Mouse (Mus musculus) midbrain, postnatal 0 days (tissue): ENCODE results near the gene Pllp. TPM values are rescaled to one million over a fixed set of nuclear protein-coding genes. Genes with fewer than 3 reads are reported as not detected.

ENCODE experiments used
- ATAC-seq: fragments of 200-750 bp; cut with Nextera tagmentation; 2 replicates; pipeline ENCODE4 v1.8.0; 2017; ENCODE audit warnings: moderate number of reproducible peaks, mild to moderate bottlenecking, moderate TSS enrichment, moderate library complexity; ENCODE audit not compliant: low FRiP score
- DNase-seq: peaks from one replicate; pipeline ENCODE4 v3.0.0-alpha.2; 2015; ENCODE audit warnings: low spot score
- H3K27ac ChIP-seq: fragments of 300-500 bp; sonication (generic); 2 replicates; pipeline ENCODE4 v1.5.1; 2014; ENCODE audit warnings: low read depth, mild to moderate bottlenecking, low read length, mixed read lengths
- H3K27me3 ChIP-seq: fragments of 300-500 bp; sonication (generic); 2 replicates; pipeline ENCODE4 v1.6.1; 2014; ENCODE audit warnings: low read length, control low read depth, mixed read lengths; ENCODE audit not compliant: insufficient read depth
- H3K36me3 ChIP-seq: fragments of 300-500 bp; sonication (generic); 2 replicates; pipeline ENCODE4 v1.6.1; 2014; ENCODE audit warnings: low read length, control low read depth, mixed read lengths; ENCODE audit not compliant: insufficient read depth
- H3K4me1 ChIP-seq: fragments of 300-500 bp; sonication (generic); 2 replicates; pipeline ENCODE4 v1.6.1; 2014; ENCODE audit warnings: mild to moderate bottlenecking, control low read depth, antibody characterized with exemption, low read length, mixed read lengths; ENCODE audit not compliant: insufficient read depth
- H3K4me2 ChIP-seq: fragments of 300-500 bp; sonication (generic); 2 replicates; pipeline ENCODE4 v1.6.1; 2014; ENCODE audit warnings: low read depth, mild to moderate bottlenecking, low read length, mixed read lengths; ENCODE audit not compliant: poor library complexity, severe bottlenecking
- H3K4me3 ChIP-seq: fragments of 300-500 bp; sonication (generic); 2 replicates; pipeline ENCODE4 v1.5.1; 2014; ENCODE audit warnings: low read depth, mild to moderate bottlenecking, low read length, moderate library complexity
- H3K9ac ChIP-seq: fragments of 300-500 bp; sonication (generic); replicated peaks from 2 replicates; pipeline ENCODE4 v1.6.1; 2014; ENCODE audit warnings: mild to moderate bottlenecking, low read length, moderate library complexity, mixed read lengths; ENCODE audit not compliant: poor library complexity, severe bottlenecking
- H3K9me3 ChIP-seq: fragments of 300-500 bp; sonication (generic); 2 replicates; pipeline ENCODE4 v1.6.1; 2016; ENCODE audit warnings: low read length, control low read depth
- CTCF ChIP-seq: IDR thresholded peaks from 2 replicates; pipeline ENCODE4 v1.5.1; 2016; ENCODE audit warnings: antibody characterized with exemption, mild to moderate bottlenecking
- WGBS: fragments of 180-500 bp; shearing (Covaris S2); extraction: QIAGEN DNeasy Blood & Tissue Kit; methylation state at CpG from one replicate; pipeline ENCODE4 v1.1.7; 2014; 5-methylcytosine and 5-hydroxymethylcytosine counted together
- polyA plus RNA-seq: library from polyadenylated mRNA; unstranded; fragments of >200 nt; fragmentation: Nextera tagmentation; extraction: Ambion mirVana; gene quantifications from 2 replicates; pipeline ENCODE4 v1.2.1, GENCODE M21; 2015
- total RNA-seq: library from RNA; depleted of rRNA; stranded (reverse); fragments of >200 nt; gene quantifications from 2 replicates; pipeline ENCODE4 v1.2.3, GENCODE M21; 2014

Gene Pllp
- total and polyA plus RNA-seq, 2 experiments from 2014 or later: 8.6 to 9.8 TPM

GRCm38 (mm10) chr8:94705581-94706245, 9.6 kb upstream of the Pllp start:
- H3K4me1 ChIP-seq: 0 out of 2 replicates have a peak, but pooled peaks cover 2% of the 10 kb centered on the region
- H3K9me3 ChIP-seq: no peaks in the 10 kb centered on the region
- no peak overlapping the region for H3K9ac ChIP-seq
- H3K36me3 ChIP-seq: no peaks in the 10 kb centered on the region
- H3K4me3 ChIP-seq: no peak overlapping the region
- H3K27me3 ChIP-seq: no peaks in the 10 kb centered on the region
- H3K27ac ChIP-seq: no peak overlapping the region
- DNase-seq (no peak), ATAC-seq (no peak)
- 78% methylated on average over 10 of the region's 10 CpGs for WGBS
- no peak overlapping the region for H3K4me2 ChIP-seq
- TF ChIP-seq CTCF: no peak

GRCm38 (mm10) chr8:94704669-94704984, 8.5 kb upstream of the Pllp start:
- Histone ChIP-seq H3K9ac (peak overlapping the region; percentile 54), H3K4me2 (peak overlapping the region; percentile 48), H3K27me3 (no peaks in the 10 kb centered on the region), H3K9me3 (no peaks in the 10 kb centered on the region), H3K4me1 (0 out of 2 replicates have a peak, but pooled peaks cover 2% of the 10 kb centered on the region), H3K27ac (peak overlapping the region; percentile 76), H3K36me3 (no peaks in the 10 kb centered on the region), H3K4me3 (peak overlapping the region; percentile 44)
- WGBS: 8% methylated on average over 9 of the region's 9 CpGs
- ATAC-seq (no peak), DNase-seq (no peak)
- TF ChIP-seq CTCF: no peak

DNA sequence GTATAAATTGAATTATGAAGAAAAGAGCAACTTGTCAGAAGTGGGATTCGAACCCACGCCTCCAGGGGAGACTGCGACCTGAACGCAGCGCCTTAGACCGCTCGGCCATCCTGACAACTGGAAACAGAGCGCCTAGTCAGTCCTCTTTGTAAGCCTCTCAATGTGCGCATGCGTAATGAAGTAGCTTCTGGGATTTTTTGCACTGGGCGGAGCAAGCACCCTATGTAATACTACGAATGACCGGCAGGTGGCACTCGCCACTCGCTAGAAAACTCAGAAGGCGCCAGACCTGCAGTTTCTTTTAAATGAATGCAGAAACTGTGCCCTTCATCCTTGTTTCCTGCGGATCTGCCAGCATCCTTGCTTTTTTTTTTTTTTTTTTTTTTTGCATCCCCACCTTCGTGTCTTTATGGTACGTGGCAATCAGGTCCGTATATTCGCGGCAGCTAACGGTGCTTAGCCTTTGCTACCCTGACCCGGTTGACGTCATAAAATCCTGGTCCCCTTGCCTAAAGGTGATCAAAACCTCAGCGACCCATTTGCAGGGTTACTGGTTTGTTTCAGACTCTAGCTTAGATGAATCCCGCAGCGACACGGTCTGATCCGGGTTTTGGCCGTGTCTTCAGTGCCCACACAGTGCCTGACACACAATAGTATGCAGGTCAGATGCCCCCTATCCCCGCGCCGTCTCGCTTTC, 8.0 kb upstream of the Pllp start:
- 0 out of 2 replicates have a peak, but pooled peaks cover 2% of the 10 kb centered on the region for H3K4me1 ChIP-seq
- peak overlapping the region; percentile 76 for H3K27ac ChIP-seq
- no peaks in the 10 kb centered on the region for H3K27me3 ChIP-seq
- ATAC-seq (peak; percentile 88), DNase-seq (peak; percentile 98)
- peak overlapping the region; percentile 48 for H3K4me2 ChIP-seq
- H3K9me3 ChIP-seq: no peaks in the 10 kb centered on the region
- TF ChIP-seq CTCF: peak; percentile 96
- peak overlapping the region; percentile 44 for H3K4me3 ChIP-seq
- under 1% methylated on average over 35 of the region's 35 CpGs for WGBS
- peak overlapping the region; percentile 54 for H3K9ac ChIP-seq
- no peaks in the 10 kb centered on the region for H3K36me3 ChIP-seq

- DNase-seq: peak; percentile 91
- Histone ChIP-seq H3K4me2 (peak overlapping the region; percentile 43), H3K9me3 (no peaks in the 10 kb centered on the region), H3K9ac (peak overlapping the region; percentile 59), H3K4me3 (peak overlapping the region; percentile 44), H3K27me3 (no peaks in the 10 kb centered on the region), H3K27ac (peak overlapping the region; percentile 87), H3K4me1 (0 out of 2 replicates have a peak, but pooled peaks cover 2% of the 10 kb centered on the region), H3K36me3 (no peaks in the 10 kb centered on the region)
- peak; percentile 90 for TF ChIP-seq CTCF
- WGBS: under 1% methylated on average over 35 of the region's 35 CpGs
- peak; percentile 75 for ATAC-seq
These were observed 7.1 kb upstream of the Pllp start for GRCm38 (mm10) chr8:94702844-94703813.

GRCm38 (mm10) chr8:94702156-94702555, 6.1 kb upstream of the Pllp start:
- H3K36me3 ChIP-seq: no peaks in the 10 kb centered on the region
- H3K9ac ChIP-seq: no peak overlapping the region
- H3K9me3 ChIP-seq: no peaks in the 10 kb centered on the region
- 64% methylated on average over 3 of the region's 3 CpGs for WGBS
- H3K27me3 ChIP-seq: peaks cover 5% of the 10 kb centered on the region; the same call in 1 of the 2 replicates
- H3K4me2 ChIP-seq: 0 out of 2 replicates have a peak overlapping the region, but pooled peaks have one; percentile 43
- no peak overlapping the region for H3K27ac ChIP-seq
- no peak for TF ChIP-seq CTCF
- H3K4me1 ChIP-seq: 0 out of 2 replicates have a peak, but pooled peaks cover 2% of the 10 kb centered on the region
- no peak for DNase-seq
- ATAC-seq: no peak
- H3K4me3 ChIP-seq: peak overlapping the region; percentile 44; the same call in 1 of the 2 replicates
